Mouse (Mus musculus): ENCODE data around the gene Fam131a. TPM values are rescaled to one million over a fixed set of nuclear protein-coding genes. Genes with fewer than 3 reads are reported as not detected.
A peak's percentile ranks its signal among the peaks of the same experiment; 100 is the strongest.
"Not testable (repeated sequence)": the region's sequence is repeated elsewhere in the genome, so short reads cannot be mapped to it uniquely, and the experiment has no call there.

The Fam131a gene
- total RNA-seq (2022): 100 to 1,000 TPM; 271 to 291 (median 283) TPM

DNA sequence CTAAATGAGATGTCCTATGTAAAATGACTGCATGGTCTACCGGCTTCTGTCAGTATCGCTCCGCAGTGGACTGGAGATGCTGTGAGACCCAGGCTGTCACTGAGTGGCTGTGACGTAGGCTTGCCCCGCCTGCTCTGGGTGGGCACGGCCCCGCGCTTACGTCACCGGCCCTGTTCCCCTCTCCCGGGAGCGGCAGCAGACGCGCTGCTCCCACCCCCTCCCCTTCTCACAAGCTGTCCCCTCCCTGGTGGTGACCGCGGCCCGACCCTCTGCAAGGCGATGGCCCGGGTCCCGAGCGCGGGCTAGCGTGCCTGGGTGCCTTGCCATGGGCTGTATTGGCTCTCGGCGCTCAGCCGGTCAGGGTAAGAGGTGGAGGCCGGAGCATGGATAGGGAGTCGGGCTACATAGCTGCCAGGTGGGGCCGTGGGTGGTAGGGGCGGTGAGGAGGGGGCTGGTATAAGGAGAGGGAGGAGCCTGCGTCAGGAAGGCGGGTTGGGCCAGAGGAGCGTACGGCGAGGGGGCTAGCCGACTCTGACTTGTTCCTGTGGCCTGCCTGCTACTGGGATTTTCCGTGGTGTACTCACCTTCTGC lies at the start of gene Fam131a:
Fam131a (plus strand) TSS at position 131 of the 591 bp plus-strand sequence.
- peak; percentile 83 to 94 for DNase-seq (ENCODE audit: low spot score in 2 of 2)

DNA sequence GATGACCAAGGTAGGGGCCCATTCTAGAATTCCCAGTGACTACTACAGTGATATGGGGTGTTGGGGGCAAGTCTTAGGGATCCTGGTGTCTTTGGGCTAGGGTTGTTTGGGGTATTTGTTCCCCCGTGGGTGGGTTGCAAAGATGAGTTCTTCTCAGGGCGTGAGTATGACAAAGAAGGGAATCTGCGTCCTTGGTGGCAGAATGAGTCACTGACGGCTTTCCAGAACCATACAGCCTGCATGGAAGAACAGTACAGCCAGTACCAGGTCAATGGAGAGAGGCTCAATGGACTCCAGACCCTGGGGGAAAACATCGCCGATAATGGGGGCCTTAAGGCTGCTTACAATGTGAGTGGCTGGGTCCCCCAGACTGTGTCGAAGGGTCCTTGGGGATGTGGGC lies 49.1 kb upstream of the Fam131a start:
- DNase-seq (ENCODE audit: low spot score in 2 of 2): no peak

DNA sequence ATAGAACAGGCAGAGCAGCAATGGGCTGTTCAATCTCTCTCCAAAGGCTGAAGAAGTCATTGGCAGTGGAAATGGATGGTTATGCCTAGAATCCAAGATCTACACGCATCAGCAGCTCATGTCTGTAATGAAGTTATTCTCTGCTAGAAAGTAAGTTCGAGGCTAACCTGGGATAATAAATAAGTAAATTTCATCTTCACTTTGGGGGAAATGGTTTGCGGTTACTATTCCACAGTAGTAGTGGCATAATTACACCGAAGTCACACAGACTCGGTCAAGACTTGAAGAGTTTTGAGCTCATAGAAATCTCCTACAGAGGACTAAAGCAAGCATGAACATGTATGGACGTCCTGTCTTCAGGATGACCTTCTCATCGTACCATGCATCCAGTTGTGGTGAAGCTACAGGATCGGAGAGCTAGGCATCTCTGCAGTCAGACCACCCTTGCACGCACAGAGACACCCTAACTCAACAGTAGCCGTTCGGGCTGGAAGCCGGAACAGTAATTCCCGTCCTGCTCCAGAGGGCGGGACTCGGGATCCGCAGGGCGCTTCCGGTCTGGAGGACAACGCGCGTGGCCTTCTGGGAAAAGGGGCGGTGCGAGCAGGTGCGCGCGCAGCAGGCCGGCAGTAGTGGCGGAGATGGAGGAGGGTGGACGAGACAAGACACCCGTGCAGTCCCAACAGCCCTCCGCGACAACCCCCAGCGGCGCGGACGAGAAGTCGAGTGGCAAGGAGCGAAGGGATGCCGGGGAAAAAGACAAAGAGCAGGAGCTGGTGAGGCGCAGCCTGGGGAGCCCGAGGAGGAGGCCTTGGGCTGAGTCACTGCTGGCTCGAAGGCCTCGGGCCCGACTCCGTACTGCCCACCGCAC lies 41.7 kb upstream of the Fam131a start, which contains the start of gene Psmd2:
Psmd2 (plus strand) TSS at position 577 of the 871 bp plus-strand sequence.
- peak; percentile 91 to 96 for DNase-seq (ENCODE audit: low spot score in 2 of 2)

DNA sequence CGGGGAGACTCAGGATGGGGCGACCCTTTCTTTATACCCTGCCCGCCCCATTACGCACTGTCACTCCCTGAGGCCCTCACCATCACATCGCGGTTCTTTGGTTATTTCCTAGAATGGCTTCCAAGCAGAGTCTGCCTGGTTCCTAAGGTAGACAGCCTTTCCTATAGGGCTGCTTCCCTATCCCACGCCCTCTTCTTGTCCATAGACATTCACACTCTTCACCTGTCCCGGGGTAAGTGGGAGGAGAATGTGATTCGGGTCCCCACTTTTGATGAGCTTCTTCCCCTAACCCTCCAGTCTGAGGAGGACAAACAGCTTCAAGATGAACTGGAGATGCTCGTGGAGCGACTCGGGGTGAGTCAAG lies 41.1 kb upstream of the Fam131a start:
- no peak for DNase-seq (ENCODE audit: low spot score in 2 of 2)

DNA sequence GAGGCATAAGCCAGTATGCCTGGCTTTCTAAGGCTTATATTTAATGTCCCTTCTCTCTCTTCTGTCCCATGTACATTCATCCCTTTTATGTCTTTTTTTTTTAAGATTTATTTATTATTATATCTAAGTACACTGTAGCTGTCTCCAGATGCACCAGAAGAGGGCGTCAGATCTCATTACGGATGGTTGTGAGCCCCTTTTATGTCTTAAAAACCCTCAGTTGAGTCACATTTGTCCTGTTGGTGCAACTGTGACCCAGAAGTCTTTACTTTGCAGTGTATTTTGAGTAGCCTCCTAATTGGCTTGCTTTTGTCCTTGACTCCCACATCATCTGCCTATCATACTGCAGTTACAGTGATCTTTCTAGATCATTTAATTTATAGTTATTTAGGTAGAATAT lies 39.7 kb upstream of the Fam131a start:
- DNase-seq (ENCODE audit: low spot score in 2 of 2): no peak

DNA sequence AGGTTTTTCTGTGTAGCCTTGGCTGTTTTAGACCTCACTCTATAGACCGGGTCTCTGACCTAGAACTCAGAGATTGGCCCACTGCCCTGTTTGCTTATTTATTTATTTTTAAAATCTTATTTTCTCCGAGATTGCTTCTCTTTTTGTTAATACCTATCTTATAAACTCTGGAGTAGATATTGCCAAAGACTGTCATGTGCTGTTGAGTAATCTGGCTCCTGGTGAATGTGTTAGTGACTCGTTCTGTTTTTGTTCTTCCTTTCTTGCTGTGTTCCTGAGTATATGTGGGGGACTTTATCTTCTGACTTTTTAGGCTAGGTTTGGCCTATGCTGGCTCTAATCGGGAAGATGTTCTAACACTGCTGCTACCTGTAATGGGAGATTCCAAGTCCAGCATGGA lies 35.4 kb upstream of the Fam131a start:
- DNase-seq (ENCODE audit: low spot score in 2 of 2): no peak

DNA sequence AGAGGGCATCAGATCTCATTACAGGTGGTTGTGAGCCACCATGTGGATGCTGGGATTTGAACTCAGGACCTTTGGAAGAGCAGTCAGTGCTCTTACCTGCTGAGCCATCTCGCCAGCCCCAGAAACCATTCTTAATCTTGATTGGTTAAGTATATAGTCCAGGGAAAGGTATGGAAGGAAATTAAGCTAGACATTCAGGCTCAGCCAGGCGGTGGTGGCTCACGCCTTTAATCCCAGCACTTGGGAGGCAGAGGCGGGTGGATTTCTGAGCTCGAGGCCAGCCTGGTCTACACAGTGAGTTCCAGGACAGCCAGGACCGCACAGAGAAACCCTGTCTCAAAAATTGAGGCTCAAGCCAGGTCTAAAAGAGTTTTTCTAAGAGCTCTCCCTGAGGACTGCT lies 25.0 kb upstream of the Fam131a start, which contains the start of gene Eif4g1:
Eif4g1 (plus strand) TSS at position 301 of the 400 bp plus-strand sequence.
- not testable (repeated sequence) for DNase-seq (ENCODE audit: low spot score in 2 of 2)

DNA sequence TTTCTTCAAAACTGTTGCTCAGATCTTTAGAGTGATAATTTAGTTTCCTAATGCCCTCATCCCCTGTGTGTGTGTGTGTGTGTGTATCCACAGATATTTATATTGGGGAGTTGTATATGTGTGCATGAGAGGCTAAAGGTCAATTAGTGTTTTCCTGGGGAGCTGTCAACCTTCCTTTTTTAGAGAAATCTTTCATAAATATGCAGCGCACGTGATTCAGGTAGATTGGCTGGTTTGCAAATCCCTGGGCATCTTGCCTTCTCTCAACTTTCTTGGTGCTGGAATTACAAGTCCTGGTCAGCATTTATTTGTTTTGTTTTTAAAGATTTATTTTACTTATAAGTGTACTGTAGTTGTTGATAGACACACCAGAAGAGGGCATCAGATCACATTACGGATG lies 22.8 kb upstream of the Fam131a start:
- DNase-seq (ENCODE audit: low spot score in 2 of 2): no peak

DNA sequence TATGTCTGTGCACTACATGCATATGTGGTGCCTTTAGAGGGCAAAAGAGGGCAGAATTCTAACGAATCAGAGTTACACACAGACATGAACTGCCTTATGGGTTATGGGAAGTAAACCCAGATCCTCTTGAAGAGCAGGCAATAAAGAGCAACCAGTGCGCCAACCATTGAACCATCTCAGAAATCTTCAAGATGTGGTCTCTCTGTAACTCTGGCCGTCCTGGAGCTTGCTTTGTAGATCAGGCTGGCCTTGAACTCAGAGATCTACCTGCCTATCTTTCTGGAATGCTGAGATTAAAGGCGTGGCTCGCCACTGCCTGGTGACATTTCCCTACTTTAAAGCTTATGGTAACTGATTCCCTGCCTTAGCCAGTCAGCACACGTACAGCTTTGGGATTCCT lies 21.2 kb upstream of the Fam131a start:
- DNase-seq (ENCODE audit: low spot score in 2 of 2): no peak

DNA sequence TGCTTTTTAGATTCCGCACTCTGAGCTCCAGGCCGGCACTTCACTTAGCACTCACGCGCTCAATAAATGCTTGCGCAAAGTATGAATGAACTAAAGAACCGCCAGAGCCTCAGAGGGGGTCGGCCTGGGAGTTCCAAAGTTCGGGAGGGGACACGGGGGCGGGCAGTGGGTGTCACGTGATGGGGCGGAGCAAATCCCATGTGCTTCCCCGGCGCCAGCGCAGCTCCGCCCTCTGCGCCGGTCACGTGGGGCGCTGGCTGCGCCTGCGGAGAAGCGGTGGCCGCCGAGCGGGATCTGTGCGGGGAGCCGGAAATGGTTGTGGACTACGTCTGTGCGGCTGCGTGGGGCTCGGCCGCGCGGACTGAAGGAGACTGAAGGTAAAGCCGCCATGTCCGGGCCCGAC lies 20.5 kb upstream of the Fam131a start:
- DNase-seq (ENCODE audit: low spot score in 2 of 2): peak; percentile 89 to 95

DNA sequence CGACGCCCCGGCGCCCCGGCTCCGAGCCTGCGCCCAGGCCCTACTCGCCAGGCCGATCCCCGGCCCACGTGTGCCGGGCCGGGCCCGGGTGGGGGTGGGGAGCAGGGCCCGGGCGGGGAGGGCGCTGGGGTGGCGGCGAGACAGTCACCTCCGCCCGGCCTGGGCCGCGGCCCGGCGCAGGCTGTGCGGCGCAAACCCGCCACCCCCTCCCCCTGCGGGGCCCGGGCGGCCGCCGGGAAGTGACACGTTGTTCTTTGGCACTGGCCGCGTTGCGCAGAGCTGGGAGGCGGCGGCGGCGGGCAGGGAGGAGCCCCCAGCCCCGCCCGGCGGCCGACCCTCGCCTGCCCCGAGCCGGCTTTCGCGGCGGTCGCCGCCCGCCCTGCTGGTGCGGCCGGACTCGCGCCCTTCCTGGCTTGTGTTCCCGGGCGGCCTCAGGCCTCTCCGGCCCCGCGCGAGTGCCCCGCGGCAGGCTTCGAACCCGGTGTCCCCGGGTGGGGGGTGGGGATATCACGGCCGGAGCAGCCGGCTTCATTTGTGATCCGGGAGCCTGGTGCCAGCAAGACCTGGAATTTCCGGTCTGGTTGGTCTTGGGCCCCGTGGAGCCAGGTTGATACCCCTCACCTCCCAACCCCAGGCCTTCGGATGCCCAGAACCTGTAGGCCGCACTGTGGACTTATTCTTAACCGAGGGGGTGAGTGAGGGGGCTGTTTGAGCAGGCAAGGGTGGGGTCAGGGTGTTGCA lies 19.9 kb upstream of the Fam131a start:
- DNase-seq (ENCODE audit: low spot score in 2 of 2): no peak

DNA sequence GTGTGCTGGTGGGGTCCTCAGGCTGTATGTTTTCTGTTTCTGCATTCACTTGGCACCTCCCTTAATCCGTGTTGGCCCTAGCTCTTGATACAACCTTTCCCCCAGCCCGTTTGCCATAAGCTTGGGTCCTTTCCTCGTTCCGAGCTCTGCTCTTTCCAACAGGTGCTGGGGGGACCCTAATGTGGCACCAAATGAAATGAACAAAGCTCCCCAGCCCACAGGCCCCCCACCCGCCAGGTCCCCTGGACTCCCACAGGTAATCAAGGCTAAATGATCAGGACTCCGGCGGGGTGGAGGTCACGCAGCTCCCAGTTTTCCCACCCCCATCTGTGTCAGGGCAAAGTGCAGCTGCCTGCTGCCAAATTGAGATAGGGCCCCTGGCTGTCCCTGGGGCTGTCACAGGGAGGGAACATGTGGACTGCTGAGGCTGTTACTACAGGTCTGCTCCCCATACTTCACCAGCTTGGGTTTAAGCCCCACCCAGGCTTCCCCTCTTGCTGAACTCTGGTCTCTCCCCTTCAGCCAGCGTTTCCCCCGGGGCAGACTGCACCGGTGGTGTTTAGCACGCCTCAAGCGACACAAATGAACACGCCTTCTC lies 19.2 kb upstream of the Fam131a start:
- no peak for DNase-seq (ENCODE audit: low spot score in 2 of 2)

DNA sequence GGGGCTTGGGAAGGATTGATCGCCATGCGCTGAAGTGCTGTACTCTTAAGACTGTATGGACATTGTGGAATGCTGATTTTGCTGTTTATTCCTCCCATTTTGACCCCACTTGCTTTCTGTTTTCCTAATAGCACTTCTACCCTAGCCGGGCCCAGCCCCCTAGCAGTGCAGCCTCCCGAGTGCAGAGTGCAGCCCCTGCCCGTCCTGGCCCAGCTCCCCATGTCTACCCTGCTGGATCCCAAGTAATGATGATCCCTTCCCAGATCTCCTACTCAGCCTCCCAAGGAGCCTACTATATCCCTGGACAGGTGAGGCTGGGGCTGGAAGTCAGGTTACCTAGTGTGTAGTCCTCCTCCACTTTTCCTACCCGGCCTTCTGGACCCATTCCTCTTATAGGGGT lies 17.8 kb upstream of the Fam131a start:
- DNase-seq (ENCODE audit: low spot score in 2 of 2): no peak

DNA sequence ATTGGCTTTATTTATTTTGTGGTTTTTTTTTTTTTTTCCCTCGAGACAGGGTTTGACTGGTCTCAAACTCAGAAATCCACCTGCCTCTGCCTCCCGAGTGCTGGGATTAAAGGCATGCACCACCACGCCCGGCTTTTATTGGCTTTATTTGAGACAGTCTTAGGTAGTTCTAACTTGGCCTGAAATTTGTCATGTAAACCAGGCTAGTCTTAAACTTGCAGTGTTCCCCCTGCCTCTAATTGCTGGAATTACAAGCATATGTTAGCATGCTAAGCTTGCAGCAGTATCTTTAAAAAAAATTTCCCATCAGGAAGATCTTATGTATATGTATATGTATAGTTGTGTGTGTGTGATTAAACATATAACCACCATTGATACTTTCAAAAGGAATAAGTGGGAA lies 16.3 kb upstream of the Fam131a start:
- no peak for DNase-seq (ENCODE audit: low spot score in 2 of 2)

DNA sequence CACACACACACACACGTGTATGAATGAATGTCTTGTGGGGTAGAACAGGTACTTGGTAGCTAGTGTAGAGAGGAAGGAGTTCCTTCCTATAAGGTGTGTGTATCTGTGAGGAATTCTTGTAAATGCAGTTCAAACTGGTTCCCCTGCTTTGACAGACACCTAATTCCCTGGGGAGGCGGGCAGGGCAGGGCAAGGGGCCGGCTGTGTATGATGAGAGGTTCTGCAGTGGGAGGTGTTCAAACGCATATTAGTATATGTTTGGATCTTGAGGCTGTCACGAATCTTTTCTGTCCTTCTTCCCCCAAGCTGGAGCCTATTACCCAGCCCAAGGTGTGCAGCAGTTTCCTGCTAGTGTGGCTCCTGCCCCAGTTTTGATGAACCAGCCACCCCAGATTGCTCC lies 15.7 kb upstream of the Fam131a start:
- DNase-seq (ENCODE audit: low spot score in 2 of 2): no peak

DNA sequence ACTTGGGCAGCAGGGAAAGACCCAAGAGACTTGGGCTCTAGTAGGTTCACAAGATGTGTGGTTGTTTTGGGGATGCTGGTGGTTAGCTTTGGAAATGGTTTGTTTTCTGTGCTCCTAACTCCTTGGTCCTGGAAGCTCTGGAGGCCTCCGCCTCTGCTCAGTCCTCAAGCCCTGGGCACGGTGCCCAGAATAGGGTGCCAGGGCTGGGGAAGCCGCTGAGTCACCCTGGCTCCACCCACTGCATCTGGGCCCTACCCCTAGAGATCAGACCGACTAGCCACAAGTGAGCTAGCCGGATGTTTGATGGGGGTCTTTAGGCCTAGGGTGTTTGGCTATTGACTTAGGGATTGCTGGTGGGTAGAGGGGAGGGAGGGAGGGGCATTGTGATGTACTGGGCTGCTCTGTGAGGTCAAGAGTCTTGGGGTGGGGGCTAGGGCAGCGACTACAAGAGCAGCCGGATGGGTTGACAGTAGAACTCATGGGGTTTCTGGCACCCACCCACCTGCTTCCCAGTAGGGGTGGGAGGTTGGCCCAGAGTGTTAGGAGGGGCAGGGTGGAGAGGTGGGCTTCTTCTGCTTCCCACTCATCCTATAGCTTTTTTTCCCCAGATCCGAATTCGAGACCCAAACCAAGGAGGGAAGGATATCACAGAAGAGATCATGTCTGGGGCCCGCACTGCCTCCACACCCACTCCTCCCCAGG lies 14.9 kb upstream of the Fam131a start:
- peak in 1 of 2 experiments; percentile 80 for DNase-seq (ENCODE audit: low spot score in 2 of 2)

DNA sequence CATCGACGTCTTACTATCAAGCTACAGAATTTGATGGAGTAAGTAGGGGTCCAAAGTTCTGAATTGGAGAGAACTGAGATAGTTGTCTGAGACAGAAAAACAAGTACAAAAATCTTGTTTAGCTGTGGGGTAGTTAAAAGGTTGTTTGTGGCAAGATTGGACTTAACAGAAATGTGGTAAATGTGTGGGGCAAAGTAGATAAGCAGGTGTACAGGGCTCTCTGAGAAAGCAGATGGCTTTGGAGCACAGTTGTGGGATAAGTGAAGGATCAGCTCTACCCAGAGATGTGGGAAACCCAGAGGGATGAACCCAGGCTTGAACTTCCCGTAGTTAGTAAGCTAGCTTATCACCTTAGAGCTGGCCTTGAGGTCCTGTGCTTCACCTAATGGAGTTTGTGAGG lies 2.3 kb upstream of the Fam131a start:
- DNase-seq (ENCODE audit: low spot score in 2 of 2): no peak

DNA sequence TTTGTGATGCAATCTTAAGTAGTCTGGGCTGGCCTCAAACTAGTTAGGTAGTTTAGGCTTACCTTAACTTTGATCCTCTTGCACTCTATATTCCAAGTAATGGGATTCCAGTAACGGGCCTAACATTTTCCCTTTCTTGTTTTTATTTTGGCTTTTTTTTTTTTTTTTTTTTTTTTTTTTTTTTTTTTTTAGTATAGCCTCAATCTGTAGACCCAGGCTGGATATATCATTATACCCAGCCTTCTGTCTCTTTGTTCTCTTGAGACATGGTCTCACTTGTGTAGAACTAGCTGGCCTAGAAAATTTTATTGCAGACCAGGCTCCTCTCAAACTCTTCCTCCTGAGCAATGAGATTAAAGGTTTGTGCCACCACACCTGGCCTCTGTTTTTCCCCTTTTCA lies 1.4 kb upstream of the Fam131a start:
- DNase-seq (ENCODE audit: low spot score in 2 of 2): no peak

DNA sequence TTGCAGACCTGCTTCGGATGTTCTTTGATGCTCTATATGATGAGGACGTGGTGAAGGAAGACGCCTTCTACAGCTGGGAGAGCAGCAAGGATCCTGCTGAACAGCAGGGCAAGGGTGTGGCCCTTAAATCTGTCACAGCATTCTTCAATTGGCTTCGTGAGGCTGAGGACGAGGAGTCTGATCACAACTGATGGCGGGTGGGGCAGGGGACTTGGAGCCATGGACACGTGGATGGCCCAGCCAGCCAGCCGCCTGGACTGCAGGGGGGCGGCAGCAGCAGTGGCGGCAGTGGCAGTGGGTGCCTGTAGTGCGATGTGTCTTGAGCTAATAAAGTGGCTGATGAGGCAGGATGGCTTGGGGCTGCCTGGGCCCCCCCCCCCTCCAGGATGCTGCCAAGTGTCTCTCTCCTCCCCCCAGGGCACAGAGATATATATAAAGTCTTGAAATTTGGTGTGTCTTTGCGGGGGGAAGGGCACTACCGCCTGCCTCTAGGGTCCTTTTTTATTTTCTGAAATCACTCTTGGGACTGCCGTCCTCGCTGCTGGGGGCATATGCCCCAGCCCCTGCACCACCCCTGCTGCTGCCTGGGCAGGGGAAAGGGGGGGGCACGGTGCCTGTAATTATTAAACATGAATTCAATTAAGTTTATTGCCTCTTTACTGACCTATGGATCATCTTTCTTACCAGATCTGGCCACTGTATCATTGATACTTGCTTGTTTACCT lies 638 bp upstream of the Fam131a start:
- DNase-seq (ENCODE audit: low spot score in 2 of 2): no peak

DNA sequence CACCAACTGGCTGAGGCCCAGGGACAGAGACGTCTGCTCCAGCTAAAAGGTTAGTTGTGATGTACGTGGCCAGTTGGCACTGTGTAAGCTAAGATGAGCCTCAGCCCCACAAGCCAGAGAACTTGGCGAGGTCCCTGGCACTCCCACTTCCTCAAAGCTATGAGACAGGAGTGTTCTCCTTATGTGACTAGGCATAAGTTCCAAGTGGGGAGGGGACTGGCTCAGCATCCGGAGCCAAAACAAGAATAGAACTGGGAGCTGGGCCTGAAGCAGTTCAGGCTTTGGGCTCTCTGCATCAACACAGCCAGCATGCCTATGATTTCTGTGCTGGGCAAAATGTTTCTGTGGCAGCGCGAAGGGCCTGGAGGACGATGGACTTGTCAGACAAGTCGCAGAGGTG lies 1.7 kb downstream of the Fam131a start:
- DNase-seq (ENCODE audit: low spot score in 2 of 2): peak in 1 of 2 experiments; percentile 90

Measured in left cerebral cortex, adult 8-10 months (tissue).